Mouse (Mus musculus): ENCODE measurements at regions not wholly inside any gene's neighbourhood (a gene's known extent, or its start where the extent isn't known, plus 50 kb on each side); places are given as distances from the start of the nearest gene placed in this dataset.

- Histone ChIP-seq H3K9me3 (ENCODE audit: low read depth, low read length) (no peaks in the 10 kb centered on the region), H3K9ac (no peak overlapping the region), H3K27me3 (ENCODE audit: insufficient read depth, low read length) (no peaks in the 10 kb centered on the region), H3K4me2 (no peak overlapping the region), H3K36me3 (ENCODE audit: insufficient read depth) (no peaks in the 10 kb centered on the region), H3K4me3 (ENCODE audit: low read depth, low read length) (no peak overlapping the region), H3K27ac (ENCODE audit: low read depth) (peak overlapping the region; percentile 10; the same call in 1 of the 2 replicates), H3K4me1 (ENCODE audit: insufficient read depth) (peaks cover 13% of the 10 kb centered on the region; the same call in 1 of the 2 replicates)
- TF ChIP-seq CTCF (IDR thresholded peaks at IDR 0.05; ENCODE audit: low read depth): no peak
- ATAC-seq (ENCODE audit: insufficient read depth): peak; percentile 88
- 14% methylated on average over 5 of the region's 5 CpGs for WGBS
- DNase-seq: peak; percentile 84
These were observed 243.8 kb upstream of the Il12b start for GRCm38 (mm10) chr11:44156081-44156480.

GRCm38 (mm10) chr11:44156490-44157345, 243.1 kb upstream of the Il12b start:
- Histone ChIP-seq H3K27me3 (ENCODE audit: insufficient read depth, low read length) (no peaks in the 10 kb centered on the region), H3K27ac (ENCODE audit: low read depth) (peak overlapping the region; percentile 82), H3K9ac (no peak overlapping the region), H3K9me3 (ENCODE audit: low read depth, low read length) (no peaks in the 10 kb centered on the region), H3K4me2 (no peak overlapping the region), H3K4me3 (ENCODE audit: low read depth, low read length) (no peak overlapping the region), H3K36me3 (ENCODE audit: insufficient read depth) (no peaks in the 10 kb centered on the region), H3K4me1 (ENCODE audit: insufficient read depth) (peaks cover 13% of the 10 kb centered on the region; the same call in 1 of the 2 replicates)
- DNase-seq (peak; percentile 85), ATAC-seq (ENCODE audit: insufficient read depth) (peak; percentile 78)
- TF ChIP-seq CTCF (IDR thresholded peaks at IDR 0.05; ENCODE audit: low read depth): no peak
- WGBS: 21% methylated on average over 3 of the region's 3 CpGs

GRCm38 (mm10) chr11:44158236-44158635, 241.6 kb upstream of the Il12b start:
- WGBS: 76% methylated on average over 5 of the region's 5 CpGs
- H3K36me3 ChIP-seq (ENCODE audit: insufficient read depth): no peaks in the 10 kb centered on the region

GRCm38 (mm10) chr11:44161734-44162418, 238.0 kb upstream of the Il12b start:
- H3K9me3 ChIP-seq (ENCODE audit: low read depth, low read length): no peaks in the 10 kb centered on the region
- ATAC-seq (ENCODE audit: insufficient read depth) (peak; percentile 79), DNase-seq (peak; percentile 84)
- H3K4me2 ChIP-seq: no peak overlapping the region
- TF ChIP-seq CTCF (IDR thresholded peaks at IDR 0.05; ENCODE audit: low read depth): no peak
- peak overlapping the region; percentile 46; the same call in 1 of the 2 replicates for H3K27ac ChIP-seq (ENCODE audit: low read depth)
- H3K4me3 ChIP-seq (ENCODE audit: low read depth, low read length): no peak overlapping the region
- 40% methylated on average over 7 of the region's 7 CpGs for WGBS
- H3K9ac ChIP-seq: no peak overlapping the region
- H3K36me3 ChIP-seq (ENCODE audit: insufficient read depth): no peaks in the 10 kb centered on the region
- peaks cover 15% of the 10 kb centered on the region for H3K4me1 ChIP-seq (ENCODE audit: insufficient read depth)
- H3K27me3 ChIP-seq (ENCODE audit: insufficient read depth, low read length): no peaks in the 10 kb centered on the region

More at GRCm38 (mm10) chr11:44158236-44158635, 241.6 kb upstream of the Il12b start:
- ATAC-seq (ENCODE audit: insufficient read depth): no peak
- H3K4me1 ChIP-seq (ENCODE audit: insufficient read depth): peaks cover 20% of the 10 kb centered on the region
- H3K27ac ChIP-seq (ENCODE audit: low read depth): no peak overlapping the region; the same call in 1 of the 2 replicates
- no peak for TF ChIP-seq CTCF (IDR thresholded peaks at IDR 0.05; ENCODE audit: low read depth)
- H3K4me2 ChIP-seq: no peak overlapping the region
- H3K27me3 ChIP-seq (ENCODE audit: insufficient read depth, low read length): no peaks in the 10 kb centered on the region
- no peak for DNase-seq
- H3K9ac ChIP-seq: no peak overlapping the region
- no peak overlapping the region for H3K4me3 ChIP-seq (ENCODE audit: low read depth, low read length)
- H3K9me3 ChIP-seq (ENCODE audit: low read depth, low read length): no peaks in the 10 kb centered on the region

GRCm38 (mm10) chr11:44163049-44163448, 236.8 kb upstream of the Il12b start:
- Histone ChIP-seq H3K27me3 (ENCODE audit: insufficient read depth, low read length) (no peaks in the 10 kb centered on the region), H3K27ac (ENCODE audit: low read depth) (no peak overlapping the region), H3K9ac (no peak overlapping the region), H3K4me2 (no peak overlapping the region), H3K36me3 (ENCODE audit: insufficient read depth) (no peaks in the 10 kb centered on the region), H3K9me3 (ENCODE audit: low read depth, low read length) (no peaks in the 10 kb centered on the region), H3K4me1 (ENCODE audit: insufficient read depth) (peaks cover 7% of the 10 kb centered on the region), H3K4me3 (ENCODE audit: low read depth, low read length) (no peak overlapping the region)
- ATAC-seq (ENCODE audit: insufficient read depth) (no peak), DNase-seq (peak; percentile 34)
- 58% methylated on average over 4 of the region's 4 CpGs for WGBS
- TF ChIP-seq CTCF (IDR thresholded peaks at IDR 0.05; ENCODE audit: low read depth): no peak

- Histone ChIP-seq H3K27me3 (ENCODE audit: insufficient read depth, low read length) (no peaks in the 10 kb centered on the region), H3K4me3 (ENCODE audit: low read depth, low read length) (no peak overlapping the region), H3K4me1 (ENCODE audit: insufficient read depth) (peaks cover 10% of the 10 kb centered on the region), H3K36me3 (ENCODE audit: insufficient read depth) (no peaks in the 10 kb centered on the region), H3K4me2 (no peak overlapping the region), H3K27ac (ENCODE audit: low read depth) (no peak overlapping the region), H3K9me3 (ENCODE audit: low read depth, low read length) (no peaks in the 10 kb centered on the region), H3K9ac (no peak overlapping the region)
- ATAC-seq (ENCODE audit: insufficient read depth) (no peak), DNase-seq (no peak)
- 72% methylated on average over 1 of the region's 1 CpGs for WGBS
- TF ChIP-seq CTCF (IDR thresholded peaks at IDR 0.05; ENCODE audit: low read depth): no peak
These were observed 236.1 kb upstream of the Il12b start for GRCm38 (mm10) chr11:44163748-44164147.

- DNase-seq: no peak
- Histone ChIP-seq H3K4me1 (ENCODE audit: insufficient read depth) (peaks cover 10% of the 10 kb centered on the region), H3K27me3 (ENCODE audit: insufficient read depth, low read length) (no peaks in the 10 kb centered on the region), H3K36me3 (ENCODE audit: insufficient read depth) (no peaks in the 10 kb centered on the region), H3K4me2 (no peak overlapping the region), H3K9me3 (ENCODE audit: low read depth, low read length) (no peaks in the 10 kb centered on the region), H3K4me3 (ENCODE audit: low read depth, low read length) (no peak overlapping the region), H3K27ac (ENCODE audit: low read depth) (no peak overlapping the region), H3K9ac (no peak overlapping the region)
- no peak for TF ChIP-seq CTCF (IDR thresholded peaks at IDR 0.05; ENCODE audit: low read depth)
- no peak for ATAC-seq (ENCODE audit: insufficient read depth)
- 51% methylated on average over 2 of the region's 2 CpGs for WGBS
These were observed 235.7 kb upstream of the Il12b start for GRCm38 (mm10) chr11:44164186-44164585.

All from lung, embryonic 14.5 days (tissue).